Mouse (Mus musculus): ENCODE results near the gene Capn5.

Capn5 gene

GRCm38 (mm10) chr7:98148721-98149407, 29.2 kb downstream of the Capn5 start:
- ATAC-seq (ENCODE audit: low TSS enrichment) = peak; percentile 74

- ATAC-seq (ENCODE audit: low TSS enrichment) = no peak
Measured at GRCm38 (mm10) chr7:98147766-98148165, 30.3 kb downstream of the Capn5 start.

DNA sequence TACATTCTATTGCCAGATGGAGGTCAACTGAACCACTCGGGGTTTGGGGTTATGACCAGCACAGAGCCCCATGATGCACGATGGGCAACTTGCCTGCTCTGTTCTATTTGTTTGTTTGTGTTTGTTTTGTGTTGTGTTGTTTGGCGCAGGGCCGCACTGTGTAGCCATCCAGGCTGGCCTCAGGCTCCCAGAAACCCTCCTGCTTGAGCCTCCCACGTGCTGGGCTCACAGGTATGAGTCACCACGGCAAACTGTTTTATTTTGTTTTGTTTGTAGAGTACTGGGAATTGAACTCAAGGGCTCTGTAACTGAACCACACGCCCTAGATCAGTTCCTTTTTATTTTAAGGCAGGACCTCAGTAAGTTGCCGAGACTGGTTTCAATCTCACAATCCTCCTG, 31.6 kb downstream of the Capn5 start:
- peak; percentile 42 for ATAC-seq (ENCODE audit: low TSS enrichment)

DNA sequence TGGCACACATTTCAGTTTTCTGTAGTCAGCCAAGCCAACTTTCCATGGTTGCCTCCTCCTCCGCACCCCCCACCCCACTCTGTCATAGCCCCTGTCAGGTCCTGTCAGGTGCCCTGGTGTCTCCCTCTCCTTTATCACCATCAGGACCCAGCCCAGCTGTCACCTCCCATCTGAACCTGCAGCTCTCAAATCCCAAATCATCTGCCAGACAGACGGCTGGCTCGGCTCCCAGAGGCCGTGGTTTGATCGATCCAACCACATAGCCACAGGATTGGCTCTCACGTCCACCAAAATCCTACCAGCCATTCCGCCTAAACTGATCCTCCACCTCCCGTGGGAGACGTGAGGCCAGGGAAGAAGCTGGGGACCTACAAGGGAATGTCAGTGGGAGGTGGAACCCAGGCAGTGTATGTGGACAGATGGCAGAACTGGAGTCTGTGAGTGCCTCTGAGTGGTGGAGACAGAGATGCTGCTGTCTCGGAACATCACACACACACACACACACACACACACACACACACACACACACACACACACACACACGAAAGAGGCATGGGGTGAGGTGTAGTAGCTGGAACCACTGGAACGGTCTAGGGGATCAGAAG, 32.1 kb downstream of the Capn5 start:
- peak; percentile 64 for ATAC-seq (ENCODE audit: low TSS enrichment)

DNA sequence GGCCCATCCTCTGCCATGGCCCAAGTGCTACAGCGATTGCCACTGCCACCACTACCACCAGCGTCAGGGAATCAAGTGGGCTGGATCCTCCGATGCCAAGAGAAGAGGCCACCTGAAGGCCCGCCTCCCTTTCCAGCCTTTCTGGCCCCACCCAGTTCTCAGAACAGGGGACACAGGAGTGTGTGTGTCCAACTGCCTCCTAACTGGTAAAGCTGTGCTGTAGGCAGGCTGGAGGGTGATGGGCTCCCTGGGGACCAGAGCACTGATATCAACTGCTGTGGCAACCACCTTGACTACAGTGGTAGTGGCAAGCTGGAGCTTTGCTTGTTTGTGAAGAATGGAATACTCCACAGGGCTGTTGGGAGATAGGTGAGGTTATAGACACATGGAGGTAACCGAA, 32.7 kb downstream of the Capn5 start, which contains the start of gene Omp:
Gene Omp, minus strand, starts transcription at position 101 of the 400 bp plus-strand sequence.
- no peak for ATAC-seq (ENCODE audit: low TSS enrichment)

GRCm38 (mm10) chr7:98142648-98143047, 35.4 kb downstream of the Capn5 start:
- no peak for ATAC-seq (ENCODE audit: low TSS enrichment)

DNA sequence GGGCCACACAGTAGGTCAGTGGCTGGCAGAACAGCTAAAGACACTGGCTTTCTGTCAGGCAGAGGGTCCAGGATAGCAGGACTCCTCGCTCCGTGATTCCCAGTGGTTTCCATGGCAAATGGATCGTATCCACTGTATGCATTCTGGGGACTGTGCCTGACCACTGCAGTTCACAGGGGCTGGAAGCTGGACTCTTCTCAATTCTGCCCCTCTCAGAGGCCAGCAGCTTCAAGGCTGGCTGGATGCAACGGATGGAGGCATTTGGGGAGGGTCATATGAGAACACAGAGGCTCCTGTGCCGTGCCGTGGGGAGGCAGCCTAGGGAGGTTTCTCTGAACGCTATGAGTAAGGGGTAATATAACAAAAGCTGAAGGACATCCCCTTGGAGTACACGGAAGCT, 35.8 kb downstream of the Capn5 start:
- no peak for ATAC-seq (ENCODE audit: low TSS enrichment)

DNA sequence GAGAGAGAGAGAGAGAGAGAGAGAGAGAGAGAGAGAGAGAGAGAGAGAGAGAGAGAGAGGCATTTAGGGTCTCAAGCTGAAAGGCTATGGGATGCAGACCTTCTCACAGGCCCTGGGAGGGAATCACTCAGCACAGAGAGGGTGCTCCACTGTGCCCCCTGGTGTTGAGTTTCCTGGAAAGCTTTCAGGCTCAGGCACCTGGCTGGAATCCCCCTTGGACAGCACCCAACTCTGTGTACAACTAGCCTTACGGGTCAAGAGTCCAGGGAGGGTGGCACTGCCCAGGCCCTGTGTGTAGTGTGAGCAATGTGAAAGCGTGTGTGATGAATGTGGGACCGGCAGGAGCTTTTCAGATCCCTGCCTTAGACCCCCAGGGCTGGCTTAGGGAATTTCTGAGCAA, 36.9 kb downstream of the Capn5 start:
- no peak for ATAC-seq (ENCODE audit: low TSS enrichment)

DNA sequence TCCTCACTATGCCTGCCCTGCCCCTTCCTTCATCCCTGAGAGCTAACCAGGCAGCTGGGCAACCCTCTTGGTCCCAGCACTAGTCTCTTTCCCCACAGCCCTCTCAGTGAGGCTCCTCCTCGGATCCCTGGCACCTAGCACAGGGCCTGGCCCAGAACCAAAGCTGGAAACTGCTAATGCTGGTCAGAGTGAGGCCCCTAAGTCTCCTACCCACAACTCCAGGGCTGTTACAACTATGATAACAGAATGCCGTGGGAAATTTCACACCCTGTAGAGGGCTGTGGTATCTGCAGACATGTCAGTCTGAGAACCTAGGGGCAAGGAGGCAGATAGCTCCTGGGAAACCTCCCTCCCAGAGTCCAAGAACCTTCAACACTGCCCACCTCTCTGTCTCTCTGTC, 37.5 kb downstream of the Capn5 start:
- ATAC-seq (ENCODE audit: low TSS enrichment) = no peak

GRCm38 (mm10) chr7:98139216-98139615, 38.9 kb downstream of the Capn5 start:
- ATAC-seq (ENCODE audit: low TSS enrichment) = no peak

DNA sequence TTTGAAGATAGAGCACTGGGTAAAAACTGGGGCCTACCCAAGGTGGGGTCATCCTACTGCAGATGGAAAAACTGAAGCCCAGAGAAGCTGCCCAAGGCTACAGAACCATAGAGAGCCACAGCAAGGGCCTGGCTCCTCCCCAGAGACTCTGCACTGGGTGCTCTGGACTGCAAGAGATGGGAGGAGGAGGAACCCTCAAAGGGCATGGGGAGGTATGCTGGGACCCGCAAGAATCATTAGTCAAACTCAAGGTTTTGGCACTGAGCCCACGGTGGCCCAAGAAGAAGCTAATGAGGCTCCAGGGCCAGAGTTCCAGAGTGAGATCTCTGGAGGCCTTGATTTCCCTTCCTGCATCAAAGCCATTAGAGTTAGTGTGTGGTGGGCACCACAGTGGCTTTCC, 40.1 kb downstream of the Capn5 start:
- ATAC-seq (ENCODE audit: low TSS enrichment) = no peak

- ATAC-seq (ENCODE audit: low TSS enrichment) = no peak
Measured at GRCm38 (mm10) chr7:98137583-98137982, 40.5 kb downstream of the Capn5 start.

DNA sequence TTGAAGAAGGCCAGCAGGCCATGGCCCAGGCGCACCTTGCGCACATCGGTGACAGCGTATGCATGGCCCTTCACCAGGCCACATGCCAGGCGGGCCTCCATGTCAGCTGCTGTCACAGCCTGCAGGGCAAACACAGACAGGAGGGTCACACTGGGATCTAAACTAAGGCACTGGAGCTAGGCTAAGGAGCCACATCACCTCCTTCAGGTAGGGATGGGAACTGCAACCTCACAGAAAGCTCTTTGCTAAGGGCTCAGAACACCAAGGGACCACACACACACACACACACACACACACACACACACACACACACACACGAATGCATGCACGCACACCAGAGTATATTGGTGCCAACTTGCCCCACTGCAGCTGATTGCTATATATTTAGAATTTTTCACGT, 46.3 kb downstream of the Capn5 start:
- ATAC-seq (ENCODE audit: low TSS enrichment) = no peak

- no peak for ATAC-seq (ENCODE audit: low TSS enrichment)
Measured at GRCm38 (mm10) chr7:98125473-98125872, 52.6 kb downstream of the Capn5 start.

- no peak for ATAC-seq (ENCODE audit: low TSS enrichment)
Measured at GRCm38 (mm10) chr7:98124701-98125100, 53.4 kb downstream of the Capn5 start.

DNA sequence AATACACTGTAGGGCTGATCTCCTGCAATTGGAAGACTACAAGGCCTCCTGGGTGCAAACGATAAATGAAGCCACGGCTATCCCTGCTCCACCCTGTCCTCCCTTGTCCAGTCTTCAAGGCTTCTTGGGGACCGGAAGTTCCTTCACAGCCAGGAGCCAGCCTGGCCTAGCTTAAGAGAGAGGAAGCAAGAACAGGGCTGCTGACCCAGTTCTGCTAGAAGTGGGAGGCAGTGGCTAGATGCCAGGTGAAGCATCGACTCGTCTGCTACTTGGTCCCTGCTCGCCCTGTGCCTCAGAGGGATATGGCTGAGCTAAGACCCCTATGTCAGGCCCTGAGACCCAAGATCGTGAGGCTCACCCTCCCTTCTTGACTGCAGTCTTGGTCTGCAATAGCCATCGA, 56.4 kb downstream of the Capn5 start:
- peak; percentile 31; the same call in 1 of the 2 replicates for ATAC-seq (ENCODE audit: low TSS enrichment)

DNA sequence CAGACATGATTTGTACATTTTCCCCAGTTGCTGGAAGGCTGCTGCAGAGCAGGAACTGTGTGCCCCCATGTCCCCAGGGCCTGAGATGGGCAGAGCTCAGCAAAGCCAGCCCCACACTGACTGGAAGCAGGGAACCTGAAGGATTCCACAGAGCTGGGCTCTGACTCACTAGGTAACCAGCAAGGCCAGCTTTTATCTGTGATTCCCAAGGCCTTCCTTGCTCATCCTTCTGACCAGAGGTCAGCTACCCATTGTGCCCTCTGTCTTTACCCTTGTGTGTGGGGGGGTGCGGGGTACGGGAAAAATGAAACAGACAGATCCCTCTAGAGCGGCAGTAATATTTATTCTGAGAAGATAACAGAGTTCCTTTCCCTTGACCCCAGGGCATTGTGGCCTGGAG, 56.8 kb downstream of the Capn5 start:
- ATAC-seq (ENCODE audit: low TSS enrichment) = no peak

GRCm38 (mm10) chr7:98120325-98120724, 57.7 kb downstream of the Capn5 start:
- ATAC-seq (ENCODE audit: low TSS enrichment) = peak; percentile 73

GRCm38 (mm10) chr7:98119961-98120232, 58.2 kb downstream of the Capn5 start:
- ATAC-seq (ENCODE audit: low TSS enrichment) = no peak

DNA sequence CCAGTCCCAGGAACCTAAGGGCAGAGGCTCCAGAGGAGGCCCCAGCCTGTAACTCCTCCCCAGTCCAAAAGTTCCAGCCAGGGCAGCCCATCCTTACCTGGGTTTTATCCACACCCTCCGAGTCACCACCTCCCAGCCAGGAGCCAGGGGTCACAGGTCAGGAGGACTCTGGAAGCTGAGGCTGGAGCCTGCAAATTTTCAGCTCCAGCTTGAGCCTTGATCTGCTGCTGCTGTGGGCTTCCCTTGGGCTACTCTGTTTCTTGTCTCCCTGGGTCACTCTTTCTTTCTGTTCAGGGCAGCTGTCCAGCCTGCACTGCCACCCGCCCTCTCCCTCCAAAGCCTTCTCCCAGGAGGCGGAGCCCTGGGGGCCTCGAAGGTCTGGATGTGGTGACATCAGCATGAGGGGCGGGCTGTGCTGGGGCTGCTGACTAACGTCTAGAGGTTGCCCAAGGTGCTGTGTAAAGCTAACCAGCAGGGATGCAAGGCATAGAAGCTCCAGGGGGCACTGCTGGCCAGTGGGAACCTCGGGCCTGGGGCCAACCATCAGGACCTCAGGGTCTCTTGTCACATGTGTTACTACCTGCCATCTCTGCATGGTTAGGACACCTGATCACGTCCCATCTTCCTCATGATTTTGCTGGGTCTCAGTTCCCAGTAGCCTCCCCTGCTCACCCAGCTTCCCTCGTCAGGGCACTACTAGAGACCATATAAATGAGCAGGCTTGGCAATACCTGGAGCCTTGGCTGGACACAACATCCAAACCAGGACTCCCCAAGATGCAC, 58.7 kb downstream of the Capn5 start, which contains the start of gene Myo7a:
Gene Myo7a, minus strand, starts transcription at position 346 of the 782 bp plus-strand sequence.
- no peak for ATAC-seq (ENCODE audit: low TSS enrichment)

- ATAC-seq (ENCODE audit: low TSS enrichment) = no peak
Measured at GRCm38 (mm10) chr7:98117012-98117660, 60.9 kb downstream of the Capn5 start.

GRCm38 (mm10) chr7:98114656-98115055, 63.4 kb downstream of the Capn5 start:
- no peak for ATAC-seq (ENCODE audit: low TSS enrichment)

GRCm38 (mm10) chr7:98111233-98111632, 66.8 kb downstream of the Capn5 start:
- no peak for ATAC-seq (ENCODE audit: low TSS enrichment)
